Mouse (Mus musculus) urinary bladder, adult 18-20 months (tissue): Measurements from ENCODE around the gene Lgi1.
A peak's percentile ranks its signal among the peaks of the same experiment; 100 is the strongest.

Experiments
- DNase-seq, 2 experiments: peaks; one replicate each; pipeline ENCODE4 v3.0.0; 2022; ENCODE audit warnings: low spot score in 2 of 2, mixed read lengths in 2 of 2

Gene Lgi1

GRCm38 (mm10) chr19:38325854-38326253 lies 61.5 kb downstream of the Lgi1 start:
- no peak for DNase-seq

GRCm38 (mm10) chr19:38327002-38327401 lies 62.7 kb downstream of the Lgi1 start:
- DNase-seq, result no peak

- DNase-seq, result no peak
These were observed 63.7 kb downstream of the Lgi1 start for GRCm38 (mm10) chr19:38328010-38328409.

DNA sequence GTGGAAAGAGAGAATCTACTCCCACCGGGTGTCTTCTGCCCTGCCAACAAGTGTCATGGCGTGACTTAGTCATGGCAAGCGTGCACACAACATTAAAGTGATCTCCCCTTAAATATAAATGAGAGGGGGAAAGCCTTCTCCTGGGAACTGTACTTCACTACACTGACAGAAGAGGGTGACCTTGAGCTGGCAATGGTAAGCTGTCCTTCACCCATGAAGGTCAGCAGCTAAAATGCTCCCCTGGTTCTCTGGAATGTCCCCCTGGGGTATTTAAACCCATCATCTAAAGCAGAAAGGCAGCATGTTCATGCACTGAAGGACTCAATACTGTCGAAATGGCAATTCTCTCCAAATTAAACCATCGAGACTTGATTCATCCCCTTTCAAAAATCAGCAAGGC lies 64.9 kb downstream of the Lgi1 start:
- no peak for DNase-seq

- DNase-seq, result no peak
These were observed 66.7 kb downstream of the Lgi1 start for GRCm38 (mm10) chr19:38331072-38331471.

- DNase-seq, result no peak
These were observed 67.9 kb downstream of the Lgi1 start for GRCm38 (mm10) chr19:38332245-38332644.

DNA sequence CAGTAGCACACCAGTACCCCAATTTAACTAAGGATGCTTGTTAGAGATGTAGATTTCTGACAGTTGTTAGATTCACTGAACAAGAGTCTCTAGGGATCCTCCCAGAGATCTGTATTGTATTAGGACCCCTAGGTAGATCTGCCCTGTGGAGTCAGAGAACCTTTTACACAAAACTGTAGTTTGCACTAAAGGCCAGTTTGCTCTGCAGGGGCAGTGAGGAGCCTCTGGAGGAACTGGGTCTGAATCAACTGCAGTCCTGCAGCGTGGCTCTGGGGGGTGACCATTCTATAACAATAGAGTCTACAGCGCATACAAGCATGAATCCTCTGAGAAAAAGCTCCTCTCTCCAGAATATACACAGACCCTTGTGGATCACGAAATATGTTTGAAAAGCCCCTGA lies 68.5 kb downstream of the Lgi1 start:
- no peak for DNase-seq

- no peak for DNase-seq
These were observed 72.2 kb downstream of the Lgi1 start for GRCm38 (mm10) chr19:38336553-38336952.

DNA sequence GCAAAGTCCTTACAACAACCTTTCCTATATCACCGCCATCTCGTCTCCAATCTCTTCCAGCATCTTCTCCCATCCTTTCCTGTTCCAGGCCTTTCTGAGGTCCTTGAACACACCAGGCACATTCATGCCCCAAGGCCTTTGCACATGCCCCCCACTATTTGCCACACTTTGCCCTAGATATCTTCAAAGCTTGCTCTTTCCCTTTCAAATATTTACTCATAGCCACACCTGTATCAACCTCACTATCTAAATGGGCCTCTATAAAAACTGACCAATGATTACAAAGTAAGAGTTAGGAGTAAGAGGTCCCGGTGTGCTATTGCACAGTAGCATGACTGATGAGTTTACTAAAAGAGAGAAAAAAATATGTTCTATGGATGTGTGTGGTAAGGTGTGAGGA lies 73.0 kb downstream of the Lgi1 start:
- no peak for DNase-seq

- no peak for DNase-seq
These were observed 75.4 kb downstream of the Lgi1 start for GRCm38 (mm10) chr19:38339734-38340133.

DNA sequence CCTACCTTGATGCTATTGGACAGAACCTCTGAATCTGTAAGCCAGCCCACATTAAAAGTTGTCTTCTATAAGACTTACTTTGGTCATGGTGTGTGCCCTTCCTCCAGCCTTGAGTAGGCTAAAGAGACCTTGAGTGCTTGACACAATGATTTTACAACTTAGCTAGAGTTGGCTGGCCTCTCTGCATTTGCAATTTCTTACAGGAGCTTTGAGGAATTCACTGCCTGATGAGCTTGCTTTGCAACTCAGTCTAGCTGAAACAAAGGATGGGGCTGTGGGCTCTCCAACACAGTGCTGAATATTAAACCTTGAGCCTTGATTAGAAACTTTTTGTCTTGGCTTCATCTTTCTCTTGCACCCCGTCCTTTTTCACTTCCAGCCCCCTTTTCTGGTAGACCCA lies 78.9 kb downstream of the Lgi1 start:
- no peak for DNase-seq

DNA sequence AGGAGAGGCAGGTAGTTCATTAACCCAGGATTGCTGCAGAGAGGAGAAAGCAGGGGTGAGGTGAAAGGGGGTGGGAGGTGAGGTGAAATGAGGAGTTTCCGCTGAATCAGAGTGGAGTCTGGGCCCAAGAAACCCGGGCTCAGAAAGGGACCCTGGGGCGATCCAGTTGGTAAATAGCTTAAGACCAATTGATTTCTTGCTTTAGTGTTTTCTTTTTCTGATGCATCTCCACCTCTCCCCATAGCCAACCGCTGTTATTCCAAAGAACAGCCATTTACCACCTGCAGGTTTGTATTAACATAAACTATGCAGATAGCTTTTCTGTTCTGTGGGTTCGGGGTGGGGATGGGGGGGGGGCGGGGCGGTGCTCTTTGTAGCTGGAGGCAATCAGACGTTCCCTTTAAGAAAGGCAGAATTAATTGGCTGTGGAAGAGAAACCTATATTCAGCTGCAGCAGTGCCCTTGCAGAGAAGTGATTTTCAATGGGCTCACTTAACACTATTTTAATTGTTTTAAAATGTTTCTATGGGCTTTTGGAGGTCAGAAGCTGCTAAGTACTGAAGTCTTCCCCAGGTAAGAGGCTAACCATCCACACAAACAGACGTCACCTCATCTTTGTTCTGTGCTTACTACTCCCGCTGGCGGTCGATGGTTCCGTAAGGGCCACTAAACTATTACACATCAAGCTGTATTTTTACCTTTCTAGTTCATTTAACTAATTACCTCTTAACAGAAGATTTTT lies 84.1 kb downstream of the Lgi1 start:
- no peak for DNase-seq

- DNase-seq, result no peak
These were observed 84.6 kb downstream of the Lgi1 start for GRCm38 (mm10) chr19:38349013-38349341.

- DNase-seq, result no peak
These were observed 86.9 kb downstream of the Lgi1 start for GRCm38 (mm10) chr19:38351202-38351601.

GRCm38 (mm10) chr19:38351728-38352127 lies 87.4 kb downstream of the Lgi1 start:
- no peak for DNase-seq

DNA sequence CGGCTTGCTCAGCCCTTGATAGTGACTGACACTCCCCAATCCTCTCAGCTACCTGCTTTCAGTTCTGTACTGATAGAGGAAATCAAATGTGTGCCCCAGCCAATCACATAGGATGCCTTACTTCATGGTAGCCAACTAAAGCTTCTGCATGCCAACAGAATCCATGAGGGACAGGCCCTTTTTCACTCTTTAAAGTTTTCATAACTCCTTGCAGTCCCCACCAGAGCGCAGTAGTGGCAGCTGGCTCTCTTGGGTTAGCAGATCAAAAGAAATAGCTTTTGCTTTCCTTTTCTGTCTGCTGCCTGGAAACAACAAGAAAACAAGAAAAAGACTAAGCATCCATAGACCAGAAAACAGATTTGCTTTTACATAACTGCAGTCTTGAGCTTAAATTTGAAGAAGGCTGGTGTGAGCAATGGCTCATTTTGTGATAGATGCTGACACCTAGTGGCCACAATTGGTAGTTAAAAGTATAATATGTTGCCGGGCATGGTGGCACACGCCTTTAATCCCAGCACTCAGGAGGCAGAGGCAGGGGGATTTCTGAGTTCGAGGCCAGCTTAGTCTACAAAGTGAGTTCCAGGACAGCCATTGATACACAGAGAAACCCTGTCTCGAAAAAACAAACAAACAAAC lies 88.3 kb downstream of the Lgi1 start:
- DNase-seq, result no peak

DNA sequence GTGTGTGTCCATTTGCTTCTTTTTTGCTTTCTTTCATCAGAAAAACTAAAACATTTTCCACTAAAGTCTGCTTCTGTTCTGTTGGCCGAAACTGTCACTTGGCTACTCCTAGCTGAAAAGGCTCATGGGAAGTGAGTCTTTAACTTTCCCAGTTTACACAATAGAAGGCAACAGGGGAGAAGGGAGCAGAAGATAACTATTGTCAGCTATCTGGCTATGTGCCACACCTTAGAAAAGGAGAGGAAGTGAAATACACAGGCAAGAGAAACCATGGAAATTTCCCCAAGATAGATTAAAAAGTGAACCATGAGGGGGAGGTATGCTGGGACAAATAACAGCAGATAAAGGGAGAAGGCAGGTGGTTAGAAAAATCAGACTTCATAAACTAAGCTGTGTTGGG lies 89.9 kb downstream of the Lgi1 start:
- no peak for DNase-seq

DNA sequence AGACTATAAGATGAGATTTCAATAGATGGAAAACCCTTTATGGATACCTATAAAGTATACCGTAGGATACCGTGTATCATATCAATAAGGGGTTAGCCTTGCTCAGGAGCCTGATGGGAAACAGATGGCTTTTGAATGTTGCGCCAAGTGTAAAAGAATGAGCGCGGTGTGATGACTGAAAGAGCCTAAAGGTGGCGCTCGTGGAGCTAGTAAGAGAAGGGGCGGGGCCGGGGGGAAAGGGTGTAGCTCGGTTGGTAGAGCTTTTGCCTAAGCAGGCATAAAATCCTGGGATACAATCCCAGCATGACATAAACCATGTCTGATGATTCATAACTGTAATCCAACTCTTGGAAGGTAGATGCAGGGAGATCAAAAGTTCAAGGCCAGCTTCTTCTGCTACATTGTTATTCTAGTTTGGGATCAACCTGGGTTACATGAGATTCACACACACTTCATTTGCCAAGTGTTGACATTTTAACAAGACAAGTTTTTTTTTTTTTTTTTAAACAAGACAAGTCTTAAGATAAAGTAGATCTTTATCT lies 90.6 kb downstream of the Lgi1 start:
- no peak for DNase-seq

GRCm38 (mm10) chr19:38356211-38356828 lies 92.0 kb downstream of the Lgi1 start:
- peak in 1 of 2 experiments; percentile 42 for DNase-seq

DNA sequence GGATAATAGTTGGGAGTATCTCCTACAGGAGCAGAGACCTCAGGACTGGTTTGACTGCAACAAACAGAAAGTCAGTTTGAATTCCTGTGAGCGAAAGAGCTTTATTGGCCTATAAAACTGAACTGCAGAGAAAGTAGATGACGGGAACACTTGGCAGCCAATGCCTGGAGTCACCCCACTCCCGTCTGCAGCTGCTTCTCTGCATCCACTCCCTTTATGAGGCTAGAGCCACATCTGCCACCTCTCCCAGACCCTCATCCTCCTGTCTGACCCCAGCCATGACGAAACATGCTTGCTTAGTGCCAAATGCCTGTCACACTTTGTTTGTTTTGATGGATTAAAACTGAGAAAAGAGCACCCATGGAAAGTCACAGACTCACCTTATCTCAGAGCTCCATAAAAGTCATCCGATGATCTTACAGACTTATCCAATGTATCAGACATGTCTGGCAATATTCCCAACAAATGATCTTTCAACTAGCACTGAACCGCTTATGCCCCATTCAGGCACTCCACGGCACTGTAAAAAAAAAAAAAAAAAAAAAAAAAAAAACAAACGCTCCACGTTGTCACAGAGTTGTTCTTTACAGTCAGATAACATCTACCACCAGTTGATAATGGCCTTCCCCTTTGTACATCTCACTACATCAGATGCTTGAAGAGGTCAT lies 93.8 kb downstream of the Lgi1 start:
- no peak for DNase-seq

- DNase-seq, result no peak
These were observed 95.0 kb downstream of the Lgi1 start for GRCm38 (mm10) chr19:38359287-38359686.
